Mouse (Mus musculus) heart, adult 8-10 months (tissue): ENCODE data around the gene BC004004. TPM values are rescaled to one million over a fixed set of nuclear protein-coding genes. Genes with fewer than 3 reads are reported as not detected.
"Not testable (repeated sequence)": the region's sequence is repeated elsewhere in the genome, so short reads cannot be mapped to it uniquely, and the experiment has no call there.

ENCODE experiments used
- DNase-seq: peaks from one replicate; pipeline ENCODE4 v3.0.0; 2022; ENCODE audit warnings: low spot score
- total RNA-seq, 4 experiments: library from RNA; stranded (reverse); gene quantifications; 2 replicates each; pipeline ENCODE4 v1.2.4; 2022

Gene BC004004
- total RNA-seq, 4 experiments from 2014 or later: 294 to 476 (median 372) TPM

DNA sequence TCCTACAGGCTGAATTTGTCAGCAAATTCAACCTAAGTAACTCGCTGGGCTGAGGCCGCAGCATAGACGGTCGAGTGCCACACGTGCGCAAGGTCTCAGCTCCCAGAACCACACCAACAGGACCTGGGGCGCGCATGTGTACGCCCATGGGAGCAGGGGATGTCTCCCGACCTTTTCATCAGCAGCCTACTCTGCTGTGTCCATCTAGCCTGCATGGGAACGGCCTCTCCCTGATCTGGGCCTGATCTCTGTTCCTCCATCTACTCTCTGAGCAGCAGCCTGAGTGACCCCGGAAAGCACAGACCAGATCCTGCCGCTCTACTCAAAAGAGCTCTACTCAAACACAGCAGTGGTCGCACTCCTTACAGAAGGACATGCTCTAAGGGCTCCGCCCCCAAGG, 8.1 kb upstream of the BC004004 start:
- no peak for DNase-seq

GRCm38 (mm10) chr17:29261603-29262258, 6.9 kb upstream of the BC004004 start:
- no peak for DNase-seq

- no peak for DNase-seq
Observed at GRCm38 (mm10) chr17:29262259-29262649, 6.3 kb upstream of the BC004004 start.

DNA sequence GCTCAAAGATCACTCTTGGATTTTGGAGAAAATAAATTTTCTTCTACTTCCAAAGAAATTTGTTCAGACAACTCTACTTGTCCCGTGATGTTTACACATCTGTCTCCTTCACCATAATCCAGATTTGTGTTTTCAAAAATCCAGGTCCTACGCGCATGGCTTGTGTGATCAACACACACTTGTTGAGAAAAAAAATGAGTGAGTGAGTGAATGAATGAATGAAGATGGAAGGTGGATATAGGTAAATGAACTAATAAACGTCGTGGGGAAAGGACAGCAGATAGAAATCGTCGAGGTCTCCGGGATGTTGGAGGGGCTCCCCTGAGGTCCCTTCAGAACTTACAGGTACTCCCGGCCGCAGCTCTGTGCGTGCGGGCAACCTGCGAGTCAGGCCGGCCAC, 5.2 kb upstream of the BC004004 start:
- no peak for DNase-seq

- DNase-seq: peak; percentile 83
Observed at GRCm38 (mm10) chr17:29263840-29264633, 4.6 kb upstream of the BC004004 start, which contains the start of gene Ppil1. TSS of gene Ppil1 (minus strand) at chr17:29264186.

DNA sequence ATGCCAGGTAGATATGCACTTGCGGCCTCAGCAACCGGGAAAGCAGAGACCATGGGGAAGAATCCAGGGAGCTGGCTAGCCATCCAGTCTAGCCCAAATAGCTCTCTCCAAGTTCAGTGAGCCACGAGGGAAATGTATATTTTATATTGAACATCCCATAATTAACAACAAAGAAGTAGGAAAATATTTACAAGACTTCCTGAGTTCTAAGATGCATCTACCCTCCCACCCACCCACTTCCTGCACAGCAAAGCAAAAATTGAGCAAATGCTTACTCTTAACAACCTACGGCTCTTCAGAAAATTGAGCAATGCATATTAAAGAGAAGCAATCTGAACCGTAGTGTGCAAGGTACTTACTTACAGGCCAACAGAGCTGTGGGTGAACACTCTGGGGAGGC, 3.8 kb upstream of the BC004004 start:
- no peak for DNase-seq

GRCm38 (mm10) chr17:29267040-29267439, 1.5 kb upstream of the BC004004 start:
- DNase-seq: not testable (repeated sequence)

- DNase-seq: no peak
Observed at GRCm38 (mm10) chr17:29267931-29268681, 482 bp upstream of the BC004004 start.

DNA sequence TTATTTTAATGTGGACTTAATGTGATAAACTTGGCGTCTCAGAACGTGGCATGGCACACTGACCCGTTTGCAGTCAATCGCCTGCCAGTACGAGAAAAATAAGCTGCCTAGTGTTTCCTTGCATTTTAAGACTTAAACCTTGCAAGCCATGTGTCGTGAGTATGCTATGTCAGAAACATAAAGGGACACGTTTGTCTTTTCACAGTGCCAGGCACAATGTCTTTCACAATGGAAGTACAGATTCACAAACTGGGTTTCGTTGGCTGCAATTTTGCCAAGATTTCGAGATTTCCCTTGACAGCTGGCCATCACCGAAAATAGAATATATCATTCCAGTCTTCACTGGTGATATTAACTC, 740 bp downstream of the BC004004 start:
- DNase-seq: no peak

GRCm38 (mm10) chr17:29270148-29270698, 1.6 kb downstream of the BC004004 start:
- no peak for DNase-seq

- no peak for DNase-seq
Observed at GRCm38 (mm10) chr17:29273156-29273555, 4.6 kb downstream of the BC004004 start.

DNA sequence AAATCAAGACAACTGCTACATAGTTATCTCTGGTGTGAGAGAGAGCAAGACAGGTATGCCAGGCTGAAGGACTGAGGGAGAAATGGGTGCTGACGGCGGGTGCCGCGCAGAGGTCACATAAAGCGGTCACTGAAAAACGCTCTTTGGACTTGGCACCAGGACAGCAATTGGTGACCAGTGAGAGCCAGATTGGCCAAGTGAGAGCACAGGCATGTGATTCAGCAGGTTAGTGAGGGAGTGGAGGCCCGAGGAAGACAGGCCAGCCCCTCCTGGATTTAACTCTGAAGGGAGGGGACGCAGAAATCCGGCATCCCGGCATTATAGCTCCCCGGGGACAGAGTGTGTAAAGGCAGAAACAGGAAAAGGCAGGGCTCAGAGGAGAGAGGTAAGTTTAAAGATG, 5.3 kb downstream of the BC004004 start:
- DNase-seq: peak; percentile 70

GRCm38 (mm10) chr17:29280422-29280821, 11.8 kb downstream of the BC004004 start:
- DNase-seq: no peak

- DNase-seq: no peak
Observed at GRCm38 (mm10) chr17:29281541-29281940, 13.0 kb downstream of the BC004004 start.

- no peak for DNase-seq
Observed at GRCm38 (mm10) chr17:29282216-29282952, 13.8 kb downstream of the BC004004 start.

DNA sequence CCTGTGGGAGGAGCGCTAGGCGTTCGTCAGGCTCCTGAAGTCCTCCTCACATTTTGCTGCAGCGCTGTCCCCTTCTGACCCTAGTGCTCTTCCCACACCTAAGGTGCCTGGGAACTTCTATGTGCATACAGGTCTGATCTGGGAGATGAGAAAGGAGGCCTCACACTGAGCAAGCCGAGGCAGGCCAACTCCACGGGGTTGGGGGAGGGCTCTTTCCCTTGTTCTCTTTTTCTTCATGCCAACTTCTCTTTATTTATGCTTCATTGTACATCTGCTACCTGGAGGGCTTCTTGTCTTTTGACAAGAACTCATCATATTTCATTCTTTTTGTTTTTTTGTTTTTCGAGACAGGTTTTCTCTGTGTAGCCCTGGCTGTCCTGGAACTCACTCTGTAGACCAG, 23.2 kb downstream of the BC004004 start:
- DNase-seq: no peak

GRCm38 (mm10) chr17:29292996-29293395, 24.4 kb downstream of the BC004004 start:
- DNase-seq: no peak

GRCm38 (mm10) chr17:29293807-29294605, 25.4 kb downstream of the BC004004 start:
- DNase-seq: no peak

- no peak for DNase-seq
Observed at GRCm38 (mm10) chr17:29295835-29296234, 27.2 kb downstream of the BC004004 start.

DNA sequence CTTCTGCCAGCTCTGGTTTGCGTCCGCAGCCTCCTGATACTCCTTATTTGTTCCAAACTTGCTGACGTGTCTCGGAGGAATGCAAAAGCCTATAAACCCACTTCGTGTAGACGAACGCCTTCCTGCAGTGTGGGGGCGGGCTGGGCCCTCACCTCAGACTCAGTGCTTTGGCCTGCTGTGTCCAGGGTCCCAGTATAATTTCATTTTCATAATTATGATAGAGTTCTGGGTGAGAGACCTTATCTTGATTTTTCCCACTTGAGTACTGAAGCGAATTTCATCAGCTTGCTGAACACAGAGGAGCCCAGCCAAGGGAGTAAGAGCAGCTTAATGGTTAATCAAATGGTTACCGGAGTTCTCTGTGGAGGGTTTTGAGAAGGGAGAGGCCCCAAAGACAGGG, 28.7 kb downstream of the BC004004 start:
- DNase-seq: no peak

- no peak for DNase-seq
Observed at GRCm38 (mm10) chr17:29297813-29298212, 29.2 kb downstream of the BC004004 start.
